Mouse (Mus musculus) E14TG2a.4 (cell line): ENCODE data around the gene Utp14b.

Experiments
- CTCF ChIP-seq: conservative IDR thresholded peaks from 2 replicates; pipeline ENCODE4 v1.5.1; 2014; ENCODE audit warnings: low read length
- NANOG ChIP-seq: IDR thresholded peaks from 2 replicates; pipeline ENCODE4 v1.6.1; 2014; ENCODE audit warnings: borderline replicate concordance, low read length, mixed read lengths
- POU5F1 ChIP-seq: IDR thresholded peaks from 2 replicates; pipeline ENCODE4 v1.6.1; 2014; ENCODE audit warnings: low read length, borderline replicate concordance

- TF ChIP-seq CTCF (no peak), NANOG (no peak), POU5F1 (no peak)
These were observed 52.9 kb downstream of the Utp14b start for GRCm38 (mm10) chr1:78710613-78711329.
